ENCODE assay signal across 21 mouse cellular contexts in the genomic region with DNA sequence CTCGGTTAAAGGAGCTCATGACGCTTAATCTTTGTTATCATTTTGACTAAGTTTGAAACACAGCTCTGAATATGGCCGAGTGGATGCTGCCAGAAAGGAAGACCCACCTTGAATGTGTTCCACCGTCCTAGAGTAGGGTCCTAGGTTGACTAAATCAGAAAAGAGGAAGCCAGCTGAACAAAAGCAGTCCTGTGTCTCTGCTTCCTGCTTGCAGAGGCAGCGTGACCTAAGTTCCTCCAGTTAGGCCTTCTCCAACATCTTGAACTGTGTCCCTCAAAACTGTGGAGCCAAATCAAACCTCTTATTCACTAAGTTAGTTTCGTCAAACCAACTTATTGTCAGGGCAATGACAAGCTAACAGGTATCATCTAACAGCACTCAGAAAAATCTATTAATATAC.
DNase-seq lines count a peak whose midpoint lies in the region; ATAC-seq lines count a peak whose summit lies in the region.
"Had no signal": no experiment of that assay in that cellular context is flagged by ENCODE, and none has a peak within 500 bp of the region (broad histone marks: within the 10 kb centered on the region; RNA-seq: fewer than 3 reads in every experiment).

No protein-coding gene starts in this region.

- DNase-seq in layer of hippocampus, postnatal 10 days (ENCODE audit: low spot score in 2 of 2): no peak
- no peak for DNase-seq in spleen, adult 12 weeks (ENCODE audit: low spot score)
- no peak for DNase-seq in layer of hippocampus, postnatal 36 days
- DNase-seq: adrenal gland, adult 8-10 months; adrenal gland, postnatal 14 days; adrenal gland, postnatal 36 days; B cell, adult 2 months; cerebellum, adult 11 months; cerebellum, adult 18-20 months; cerebellum, adult 8-10 months; cerebellum, adult 9-11 months; cerebellum, postnatal 14 days; cerebellum, postnatal 36 days; forebrain, postnatal 0 days had no signal

- ATAC-seq in common myeloid progenitor, adult 5-6 weeks (replicated peaks; ENCODE audit: low read depth, poor library complexity, severe bottlenecking): 0 out of 2 replicates have a peak, but pooled peaks have one; percentile 42
- 0 out of 2 replicates have a peak, but pooled peaks have one; percentile 35 for ATAC-seq in megakaryocyte, adult 5-6 weeks (ENCODE audit: poor library complexity, severe bottlenecking)
- ATAC-seq: activated CD4-positive, CD25-positive, alpha-beta regulatory T cell, adult 4 months; CD4-positive, CD25-positive, alpha-beta regulatory T cell, adult 4 months; forebrain, embryonic 13.5 days; forebrain, embryonic 15.5 days; forebrain, postnatal 0 days; Patski had no signal
